Mouse (Mus musculus) induced T-regulatory cell, adult 2 months (primary cell): ENCODE measurements at regions not wholly inside any gene's neighbourhood (a gene's known extent, or its start where the extent isn't known, plus 50 kb on each side); places are given as distances from the start of the nearest gene placed in this dataset.

ENCODE experiments used
- DNase-seq: peaks from one replicate; pipeline ENCODE4 v3.0.0-alpha.2; 2012; ENCODE audit warnings: low read depth

DNA sequence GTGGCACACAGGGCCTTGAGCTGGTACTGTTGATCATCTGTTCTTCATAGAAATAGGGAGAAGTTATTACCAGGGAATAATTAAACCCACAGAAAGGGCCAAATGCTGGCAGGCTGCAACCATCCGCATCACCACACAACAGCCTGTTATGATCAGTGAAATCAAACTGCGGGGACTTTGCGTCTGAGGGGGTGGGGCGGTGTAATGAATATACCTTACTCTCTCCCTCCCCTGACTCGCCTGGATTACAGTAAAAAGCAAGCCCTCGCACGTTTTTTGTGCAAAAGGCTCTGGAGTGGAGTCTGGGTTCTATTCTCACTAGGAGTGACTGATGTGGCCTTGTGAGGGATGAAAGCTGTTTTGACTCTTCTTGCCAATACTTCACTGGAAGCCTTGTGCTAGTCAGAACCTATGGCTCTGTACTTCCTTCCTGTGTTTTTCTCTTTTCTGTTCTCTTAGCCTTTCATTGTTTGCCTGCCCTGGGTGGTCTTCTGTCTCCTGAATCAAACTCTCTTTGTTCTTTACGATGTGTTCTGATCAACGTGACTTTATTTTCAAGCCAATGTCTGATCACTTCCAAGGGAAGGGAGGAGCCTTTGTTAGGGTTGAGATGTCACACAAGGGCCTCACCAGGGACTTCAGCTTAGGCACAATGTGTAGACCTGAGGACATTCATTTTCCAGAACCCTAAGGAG lies 172.4 kb downstream of the Dact1 start:
- no peak for DNase-seq

DNA sequence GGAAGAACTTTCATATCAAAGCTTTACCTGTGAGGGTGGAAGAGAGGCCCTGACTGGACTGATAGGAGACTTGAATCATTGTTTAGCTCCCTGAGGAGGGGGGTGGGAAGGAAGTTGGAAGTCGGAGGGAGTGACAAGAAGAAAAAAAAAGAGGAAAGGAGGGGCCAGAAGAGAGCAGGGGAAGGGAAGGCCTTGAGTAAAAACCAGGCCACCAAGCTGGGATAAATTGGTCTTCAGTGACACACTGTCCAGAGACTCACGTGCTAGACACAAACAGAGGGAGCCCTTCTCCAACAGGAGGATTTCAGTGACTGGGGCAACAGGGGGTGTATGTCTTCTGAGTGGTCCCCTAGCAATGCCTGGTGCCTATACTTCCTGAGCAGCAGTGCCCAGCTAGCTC lies 172.9 kb downstream of the Dact1 start:
- DNase-seq: no peak

DNA sequence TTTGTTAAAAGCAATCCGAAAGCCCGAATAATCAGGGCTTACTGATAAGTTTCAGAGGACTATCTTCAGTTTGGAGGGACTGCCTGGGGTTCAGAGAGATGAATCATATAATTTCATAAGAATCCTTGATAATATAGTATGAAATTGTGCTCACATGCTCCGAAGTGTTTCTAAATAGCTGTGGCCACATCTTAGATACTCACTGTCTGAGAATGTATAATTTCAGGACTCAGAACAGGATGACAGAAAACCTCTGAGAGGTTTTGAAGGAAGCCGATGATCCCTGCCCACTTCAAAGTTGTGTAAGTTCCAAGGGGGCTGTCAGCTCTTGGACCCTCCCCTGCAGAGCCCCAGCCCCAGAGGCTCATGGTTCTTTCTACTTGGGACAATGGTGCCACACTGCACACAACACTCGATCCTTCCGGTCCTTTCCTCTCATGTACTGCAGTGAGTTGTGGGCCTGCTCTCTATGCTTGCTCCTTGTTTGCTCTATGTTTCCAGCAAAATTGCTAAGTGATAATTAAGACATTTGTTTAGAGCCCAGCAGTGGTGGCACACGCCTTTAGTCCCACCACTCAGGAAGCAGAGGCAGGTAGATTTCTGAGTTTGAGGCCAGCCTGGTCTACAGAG lies 174.0 kb downstream of the Dact1 start:
- no peak for DNase-seq

DNA sequence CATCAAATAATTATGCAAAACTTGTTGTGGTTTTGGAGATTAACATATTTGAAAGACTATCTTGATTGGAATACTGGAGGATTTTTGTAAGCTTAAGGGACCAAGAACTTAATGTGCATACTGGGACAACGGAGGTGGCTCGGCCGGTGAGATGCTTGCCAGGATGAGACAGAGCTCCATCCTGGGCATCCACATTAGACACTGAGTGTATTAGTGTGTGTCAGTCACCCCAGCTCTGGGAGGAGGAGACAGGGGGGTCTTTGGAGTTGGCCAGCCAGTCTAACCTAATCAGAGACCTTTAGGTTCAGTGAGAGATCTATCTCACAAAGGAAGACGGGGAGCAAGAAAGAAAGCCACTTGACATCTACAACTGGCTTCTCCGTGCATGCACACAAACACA lies 174.6 kb downstream of the Dact1 start:
- DNase-seq: no peak

DNA sequence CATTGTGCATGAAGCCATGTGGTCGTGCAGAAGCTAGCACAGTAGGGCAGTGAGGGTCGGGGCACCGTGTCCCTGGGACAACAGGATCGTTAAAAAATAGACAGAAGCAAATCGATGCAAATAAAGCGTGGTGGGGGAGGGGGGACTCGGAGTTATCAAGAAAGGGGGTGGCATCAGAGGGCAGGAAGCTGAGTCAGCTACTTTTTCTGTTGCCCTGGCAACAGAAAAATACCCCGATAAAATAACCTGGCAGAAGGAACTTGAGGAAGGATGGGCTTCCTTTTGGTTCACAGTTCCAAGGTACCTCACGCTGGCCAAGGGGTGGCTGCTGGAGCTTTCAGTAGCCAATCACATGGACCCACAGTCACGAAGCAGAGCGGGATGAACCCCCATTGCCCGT lies 176.4 kb downstream of the Dact1 start:
- DNase-seq: no peak

DNA sequence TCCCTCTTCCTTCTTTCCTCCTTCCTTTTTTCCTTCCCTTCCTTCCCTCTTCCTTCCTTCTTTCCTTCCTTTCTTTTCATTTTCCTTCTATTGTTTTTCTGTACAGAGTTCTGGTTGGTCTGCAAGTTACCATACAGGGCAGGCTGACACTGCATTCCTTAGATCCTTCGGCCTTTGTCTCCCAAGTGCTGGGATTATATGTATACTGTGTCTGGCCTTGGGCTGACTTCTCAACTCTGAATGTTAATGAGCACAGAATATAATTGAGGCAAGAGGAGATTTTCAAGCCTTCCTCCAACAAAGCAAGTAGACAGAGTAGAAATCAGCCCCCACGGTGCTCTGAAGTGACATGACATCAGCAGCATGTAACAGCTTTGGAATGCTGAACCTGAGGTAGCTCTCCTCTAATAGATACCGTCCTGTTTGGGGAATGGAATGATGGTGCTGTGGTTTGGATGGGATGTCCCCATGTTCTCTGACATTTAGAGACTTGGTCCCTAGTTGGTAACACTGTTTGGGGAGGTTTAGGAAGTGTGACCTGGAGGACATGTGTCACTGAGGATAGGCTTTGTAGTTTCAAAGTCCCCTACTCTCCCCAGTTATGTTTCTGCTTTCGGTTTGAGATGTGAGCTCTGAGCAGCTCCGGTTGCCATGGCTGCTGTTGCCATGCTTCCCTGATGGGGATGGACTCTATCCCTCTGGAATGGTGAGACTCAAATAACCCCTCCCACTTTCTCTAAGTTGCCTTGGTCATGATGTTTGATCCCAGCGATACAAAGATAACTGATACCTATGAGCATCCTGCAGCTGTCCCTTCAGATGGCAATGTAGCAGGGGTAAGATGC lies 178.1 kb downstream of the Dact1 start:
- DNase-seq: no peak

DNA sequence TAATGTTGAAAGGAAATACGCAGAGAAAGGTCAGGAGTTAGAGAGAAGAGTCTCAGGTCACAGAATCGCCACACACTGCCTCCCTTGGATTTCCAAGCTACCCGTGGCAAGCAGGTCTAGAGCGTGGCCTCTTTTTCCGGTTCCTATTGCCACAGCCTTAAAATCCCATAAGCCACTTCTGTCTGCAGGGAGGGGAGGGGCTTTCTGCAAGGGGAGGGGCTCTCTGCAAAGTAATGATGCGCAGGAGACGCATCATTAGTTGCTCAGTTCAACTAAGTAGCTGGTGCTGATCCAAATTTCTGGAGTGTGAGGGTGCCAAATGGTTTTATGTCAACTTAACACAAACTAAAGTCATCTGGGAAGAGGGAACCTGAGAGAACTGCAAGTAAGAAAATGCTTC lies 179.6 kb downstream of the Dact1 start:
- DNase-seq: no peak

DNA sequence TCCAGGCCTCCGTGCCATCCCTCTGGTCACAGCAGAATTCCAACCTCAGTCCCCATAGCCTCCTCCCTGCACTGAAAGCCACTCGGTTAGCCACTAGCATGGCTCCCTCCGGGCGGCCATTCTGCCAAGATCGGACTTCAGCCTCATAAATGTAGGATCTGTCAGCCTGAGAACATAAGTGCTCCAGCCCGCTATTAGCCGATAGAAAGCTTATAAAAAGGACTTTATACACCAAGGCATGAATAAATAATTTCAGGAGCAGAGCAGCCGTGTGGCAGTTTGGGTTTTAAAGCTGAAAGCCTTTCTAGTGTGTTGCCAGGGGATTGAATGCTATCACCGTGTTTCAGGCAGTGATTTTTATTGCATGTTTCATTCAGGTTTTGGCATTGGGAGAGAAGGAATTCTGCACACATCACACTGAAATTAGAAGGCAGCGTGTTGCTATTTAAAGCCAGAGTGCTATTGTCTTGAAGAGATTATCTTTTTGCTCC lies 185.2 kb downstream of the Dact1 start:
- DNase-seq: no peak

DNA sequence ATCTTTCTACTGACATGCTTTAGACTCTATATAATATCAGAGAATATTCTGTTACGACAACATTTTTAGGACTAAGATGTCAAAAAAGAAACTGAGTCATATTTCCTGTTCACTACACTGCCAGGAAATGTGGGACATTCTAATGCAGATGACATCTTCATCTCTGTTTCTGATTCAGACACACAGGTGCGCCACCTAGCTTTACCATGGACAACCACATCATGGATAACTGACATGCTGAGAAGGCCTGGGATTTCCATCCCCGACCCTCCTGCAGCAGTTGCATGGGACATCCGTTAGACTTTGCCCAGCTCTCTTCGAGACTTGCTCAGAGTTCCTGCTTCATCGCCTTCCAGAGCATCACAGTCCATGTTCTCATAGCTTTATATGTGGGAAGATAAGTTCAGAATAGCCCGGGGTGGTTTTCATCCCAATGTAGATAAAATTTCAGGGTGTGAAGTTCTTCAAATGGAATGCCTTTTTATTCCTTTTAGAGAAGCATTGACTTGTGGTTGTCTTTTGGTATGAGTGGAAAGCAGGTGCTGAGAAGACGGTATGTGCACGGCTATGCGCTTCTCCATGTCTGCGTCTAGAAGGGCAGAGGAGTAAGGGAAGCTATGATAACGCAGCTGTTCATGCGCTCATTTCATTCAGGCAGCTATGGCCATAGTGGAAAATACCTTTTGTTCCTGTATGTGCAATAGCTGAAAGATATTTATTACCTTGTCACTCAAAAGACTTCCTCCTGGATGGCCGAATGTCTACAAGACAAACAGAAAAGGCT lies 188.8 kb downstream of the Dact1 start:
- DNase-seq: no peak

DNA sequence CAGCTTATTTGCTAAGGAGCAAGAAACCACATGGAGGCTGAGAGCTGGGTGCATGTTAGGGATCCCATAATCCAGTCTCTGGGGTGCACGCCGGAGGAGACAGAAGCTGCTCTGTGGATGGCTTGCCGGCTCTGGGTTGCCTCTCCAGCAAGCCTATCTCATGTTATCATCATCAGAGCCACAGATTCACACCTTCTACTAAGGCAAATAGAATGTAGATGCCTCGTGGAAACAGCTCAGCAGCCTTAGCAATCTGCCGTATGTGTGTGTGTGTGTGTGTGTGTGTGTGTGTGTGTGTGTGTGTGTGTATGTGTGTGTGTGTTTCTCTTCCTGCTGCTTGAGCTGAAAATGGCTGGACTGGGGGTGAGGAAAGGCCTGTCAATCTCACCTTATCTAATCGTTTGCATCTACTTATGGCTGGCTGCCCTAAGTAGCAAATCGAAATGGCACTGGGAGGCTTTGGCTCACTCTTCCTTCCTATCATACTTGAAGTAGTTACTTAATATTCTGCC lies 191.7 kb downstream of the Dact1 start:
- no peak for DNase-seq

DNA sequence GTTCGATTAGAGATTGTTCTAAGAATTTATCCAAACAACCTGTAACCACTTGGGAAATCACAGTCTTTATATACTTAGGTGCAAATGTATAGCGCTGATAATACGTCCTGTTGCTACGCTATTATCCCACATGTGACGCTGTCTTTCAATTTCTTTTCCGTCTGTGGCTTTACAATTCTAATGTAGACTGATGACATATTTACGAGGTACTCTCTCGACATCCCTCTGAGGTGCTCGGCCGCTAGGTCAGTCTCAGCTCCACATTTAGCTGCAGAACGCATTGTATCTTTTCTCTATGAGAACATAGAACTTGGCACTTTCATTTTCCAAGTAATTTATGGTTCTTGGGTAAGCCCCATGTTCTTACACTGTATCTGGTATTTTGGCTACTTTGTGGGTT lies 193.6 kb downstream of the Dact1 start:
- DNase-seq: no peak

DNA sequence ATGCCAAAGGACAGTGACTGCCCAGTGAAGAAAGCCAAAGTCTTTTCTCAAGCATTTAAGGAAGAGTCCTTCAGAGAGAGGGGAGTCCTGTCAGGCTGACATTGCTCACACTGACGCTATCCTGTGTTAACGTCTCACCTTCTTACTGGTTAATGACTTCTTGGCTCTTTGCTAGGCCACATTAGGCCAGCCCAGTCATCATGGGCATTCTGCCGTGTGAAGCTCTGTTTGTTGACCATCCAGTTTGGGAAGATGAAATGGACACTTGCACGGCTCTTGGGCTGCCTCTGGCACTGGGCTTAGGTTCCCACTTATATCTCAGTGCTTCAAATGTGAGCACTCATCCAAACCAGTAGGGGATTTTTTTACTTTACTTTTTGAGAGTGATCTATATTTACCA lies 196.5 kb downstream of the Dact1 start:
- DNase-seq: no peak

DNA sequence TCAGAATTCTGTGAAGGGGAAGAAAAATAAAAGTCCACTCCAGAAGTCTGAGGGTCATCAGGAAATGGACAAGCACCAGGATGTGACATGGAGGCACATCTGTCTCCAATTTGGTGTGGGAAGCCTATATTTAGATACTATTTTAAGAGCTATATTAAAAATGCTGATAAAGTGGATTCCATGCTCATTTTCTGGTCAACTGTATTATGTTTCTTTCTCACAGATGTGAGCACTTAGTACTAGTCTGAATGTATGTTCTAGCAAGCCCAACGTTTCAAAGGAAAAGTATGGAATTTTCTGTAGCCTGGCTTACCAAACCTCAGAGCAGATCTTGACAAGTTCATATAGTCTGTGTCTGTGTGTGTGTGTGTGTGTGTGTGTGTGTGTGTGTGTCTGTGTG lies 197.0 kb downstream of the Dact1 start:
- DNase-seq: no peak

DNA sequence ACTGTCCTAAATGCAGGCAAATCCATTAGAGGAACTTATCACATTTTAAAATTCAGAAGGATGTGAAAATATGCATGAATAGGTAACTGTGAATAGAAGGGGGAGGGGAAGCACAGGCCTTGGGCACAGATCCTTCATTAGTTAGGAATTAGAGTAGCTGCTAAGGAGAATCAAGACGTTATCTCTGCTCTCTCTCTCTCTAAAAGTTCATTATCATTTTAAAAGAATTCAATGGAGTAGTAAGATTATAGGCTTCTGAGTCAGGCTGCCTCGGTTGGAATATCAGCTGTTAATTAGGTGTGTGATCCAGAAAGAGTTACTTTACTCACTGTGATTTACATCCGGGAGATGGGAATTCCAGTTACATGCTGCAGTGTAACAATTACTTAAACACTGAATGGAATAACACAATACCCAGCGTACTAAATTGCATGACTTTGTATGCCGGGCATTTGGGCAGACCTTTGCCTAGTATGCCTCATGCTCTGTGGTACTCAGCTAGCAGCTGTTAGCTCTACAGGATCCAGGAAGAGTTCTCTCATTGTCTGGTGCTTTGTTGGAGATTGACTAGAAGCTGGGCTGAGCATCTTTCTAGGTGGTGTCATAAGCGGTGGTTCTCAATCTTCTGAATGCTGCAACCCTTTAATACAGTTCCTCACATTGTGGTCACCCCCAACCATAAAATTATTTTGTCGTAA lies 203.4 kb downstream of the Dact1 start:
- DNase-seq: no peak

DNA sequence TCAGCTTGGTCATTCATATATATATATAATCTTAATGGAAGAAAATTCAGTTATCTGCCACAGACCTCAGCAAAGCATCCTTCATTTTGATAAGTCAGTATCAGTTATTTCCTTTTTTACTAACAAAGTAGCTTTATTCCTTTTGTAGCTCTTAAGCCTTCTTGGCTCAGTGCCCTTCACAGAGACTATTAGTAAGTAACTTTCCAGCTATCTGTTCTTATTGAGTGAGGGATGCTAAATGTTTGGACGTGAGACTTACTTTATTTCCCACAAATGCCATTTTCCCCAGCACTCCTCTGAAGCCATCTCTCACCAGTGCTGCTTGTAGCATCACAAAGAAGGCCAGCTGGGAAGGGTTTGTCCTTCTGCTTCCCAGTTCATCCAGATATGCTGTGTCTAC lies 209.8 kb downstream of the Dact1 start:
- no peak for DNase-seq

DNA sequence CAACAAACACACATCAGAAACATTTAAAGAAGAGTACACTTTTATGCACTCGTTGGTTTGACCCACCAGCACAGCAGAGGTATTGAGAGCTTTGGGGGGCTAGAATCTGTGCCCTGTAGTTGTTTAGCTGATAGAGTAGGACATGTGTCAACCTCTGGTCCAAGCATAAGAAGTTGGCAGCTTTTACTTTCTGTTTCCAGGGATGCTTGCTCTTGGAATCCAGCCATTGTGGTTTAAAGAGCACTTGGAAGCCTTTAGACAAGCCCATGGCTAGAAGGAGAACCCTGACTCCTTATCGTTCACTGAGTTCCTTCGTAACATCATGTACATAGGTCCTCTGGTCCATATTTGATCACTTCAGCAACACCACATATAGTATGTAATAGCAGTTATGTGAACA lies 212.3 kb downstream of the Dact1 start:
- no peak for DNase-seq

DNA sequence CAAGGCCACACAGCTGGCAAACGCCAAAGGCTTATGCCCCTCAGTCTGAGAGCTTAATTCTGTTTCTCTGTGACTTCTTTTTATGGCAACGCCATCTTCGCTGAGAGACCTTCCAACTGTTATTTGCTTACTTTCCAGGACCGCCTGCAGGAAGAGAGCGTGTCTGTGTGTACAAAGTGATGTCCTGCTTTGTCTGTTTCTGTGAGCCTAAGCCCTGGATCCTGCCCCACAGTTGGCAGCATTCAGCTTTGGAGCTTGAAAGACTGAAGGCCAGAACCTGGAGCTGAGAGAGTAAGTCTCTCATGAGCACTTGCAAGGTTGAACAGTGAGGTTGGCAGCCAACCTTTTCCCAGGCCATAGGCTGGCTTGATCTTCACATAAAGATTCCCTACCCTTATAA lies 212.8 kb downstream of the Dact1 start:
- no peak for DNase-seq

DNA sequence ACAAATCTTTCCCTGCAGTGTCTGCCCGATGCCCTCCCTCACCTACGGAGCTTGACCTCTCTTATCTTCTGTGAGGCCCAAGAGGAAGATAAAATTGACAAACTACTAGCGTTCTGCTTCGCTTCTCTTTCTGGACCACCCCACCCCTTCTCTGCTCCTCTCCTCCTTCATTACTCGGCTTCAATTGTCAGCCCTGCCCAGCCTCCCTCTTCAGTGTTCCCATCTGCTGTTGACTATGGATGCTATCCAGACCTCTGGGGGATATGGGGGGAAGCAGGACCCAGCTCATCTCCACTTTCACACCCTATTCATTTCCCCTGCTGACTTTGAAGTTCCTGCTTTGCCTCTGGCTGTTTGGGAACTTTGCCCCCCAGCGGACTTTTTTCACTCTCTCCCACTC lies 214.5 kb downstream of the Dact1 start:
- no peak for DNase-seq

DNA sequence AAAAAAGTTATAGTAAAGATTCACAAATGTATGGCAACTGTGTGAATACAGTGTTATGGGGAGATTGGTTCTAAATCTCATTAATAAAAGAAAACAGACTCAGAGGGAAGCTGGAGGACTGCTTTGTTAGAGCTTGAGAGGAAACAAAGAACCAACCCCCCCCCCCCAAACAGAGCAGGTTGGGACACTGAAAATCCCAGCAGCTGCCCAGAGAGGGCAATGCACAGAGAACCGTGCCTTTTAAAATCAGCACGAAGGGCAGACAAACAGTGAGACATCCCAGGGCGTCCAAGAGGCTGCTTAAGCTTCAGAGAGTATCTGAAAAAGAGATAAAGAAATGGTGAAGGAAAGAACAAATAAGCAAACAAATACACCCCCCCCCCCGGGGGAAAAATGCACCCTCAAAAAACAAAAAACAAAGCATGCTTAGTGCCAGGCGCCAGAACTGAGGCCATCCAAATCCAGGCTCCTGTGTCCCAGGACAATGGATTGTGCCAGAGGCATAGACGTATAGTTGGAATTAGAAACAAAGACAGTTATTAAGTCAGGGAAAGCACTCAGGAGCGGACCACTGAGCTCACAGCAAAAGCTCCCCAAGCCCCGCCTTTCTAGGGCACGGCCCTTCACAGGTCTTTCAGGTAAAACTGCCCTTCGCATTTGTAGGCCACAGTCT lies 215.7 kb downstream of the Dact1 start:
- no peak for DNase-seq

DNA sequence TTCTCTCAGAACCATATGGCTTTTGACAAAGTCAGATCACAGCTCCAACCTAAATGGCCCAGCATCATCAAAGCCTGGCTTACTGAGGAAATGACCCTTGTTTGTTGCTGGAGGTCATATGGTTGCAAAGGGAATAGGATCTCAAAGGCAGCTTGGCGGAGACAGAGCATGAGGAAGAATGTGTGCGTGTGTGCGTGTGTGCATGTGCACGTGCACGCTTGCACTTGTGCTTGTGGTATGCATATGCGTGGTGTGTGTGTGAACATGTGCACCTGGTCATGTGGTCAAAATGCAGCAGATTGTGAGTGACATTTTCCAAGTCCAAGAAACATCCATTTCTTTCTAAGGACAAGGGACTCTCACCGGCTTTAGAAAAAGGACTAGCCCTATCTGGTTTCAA lies 216.9 kb downstream of the Dact1 start:
- DNase-seq: no peak

DNA sequence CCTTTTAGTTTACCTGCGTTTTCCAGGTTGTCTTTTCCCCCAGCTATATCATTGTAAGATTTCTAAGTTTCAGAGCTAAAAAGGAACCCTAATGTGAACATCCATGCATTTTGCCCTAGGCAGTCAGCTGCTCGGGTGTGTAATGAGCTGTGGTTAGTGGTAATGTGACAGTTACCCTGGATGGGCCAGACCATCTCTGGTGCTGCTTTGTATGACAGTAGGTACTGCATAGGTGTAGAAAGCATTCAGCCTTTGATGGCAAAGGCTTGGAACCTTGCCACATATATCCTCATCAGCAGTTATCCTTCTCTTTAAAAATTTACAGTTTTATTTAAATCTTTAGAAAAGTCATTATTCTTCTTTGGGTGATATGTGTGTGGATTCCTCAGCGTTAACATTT lies 222.5 kb downstream of the Dact1 start:
- no peak for DNase-seq
